Mouse (Mus musculus) stomach, postnatal 0 days (tissue): ENCODE data around the gene Slc16a4.
A peak's percentile ranks its signal among the peaks of the same experiment; 100 is the strongest.

ENCODE experiments used
- CTCF ChIP-seq: IDR thresholded peaks from 2 replicates; pipeline ENCODE4 v1.5.1; 2016; ENCODE audit warnings: antibody characterized with exemption, low read depth, mild to moderate bottlenecking, moderate library complexity
- EP300 ChIP-seq: optimal IDR thresholded peaks from 2 replicates; pipeline ENCODE3; 2016; ENCODE audit warnings: antibody characterized with exemption

GRCm38 (mm10) chr3:107356964-107357441, 66.0 kb downstream of the Slc16a4 start:
- TF ChIP-seq CTCF (peak; percentile 80), EP300 (no peak)
